In genomic region chr9:59266332-59266731, GRCm38 (mm10) we compare ENCODE assay signal across 8 mouse cellular contexts. TPM values are rescaled to one million over a fixed set of nuclear protein-coding genes. Genes with fewer than 3 reads are reported as not detected.
A peak's percentile ranks its signal among the peaks of the same experiment; 100 is the strongest.
DNase-seq lines count a peak whose midpoint lies in the region; ATAC-seq and TF ChIP-seq lines count a peak whose summit lies in the region.

No protein-coding gene starts in this region.

- intact Hi-C loops in left cerebral cortex, postnatal 25 days (cut with DNase I): loop anchor here (5.0 kb wide), 1 partner anchor 254 kb away; no protein-coding TSS in a partner anchor

- no peaks in the 10 kb centered on the region for H3K4me1 ChIP-seq in kidney, adult 2 months (ENCODE audit: control insufficient read depth, insufficient read depth, low read length)
- peaks cover 1 to 6% of the 10 kb centered on the region in 2 experiments; a peak in 3 of 4 replicates for H3K4me1 ChIP-seq in ES-E14 (ENCODE audit: control insufficient read depth in 2 of 2, insufficient read depth in 2 of 2, low read length in 2 of 2, poor library complexity in 1 of 2)
- H3K4me1 ChIP-seq in cortical plate, adult 2 months (ENCODE audit: control insufficient read depth, insufficient read depth, low read length): no peaks in the 10 kb centered on the region

- H3K27me3 ChIP-seq in kidney, adult 2 months (replicated peaks; ENCODE audit: control insufficient read depth, insufficient read depth, low read length): no peaks in the 10 kb centered on the region

- no peaks in the 10 kb centered on the region for H3K36me3 ChIP-seq in kidney, adult 2 months (ENCODE audit: control insufficient read depth, insufficient read depth, low read length)
- H3K36me3 ChIP-seq in ES-E14 (ENCODE audit: control insufficient read depth, insufficient read depth, low read length, poor library complexity, severe bottlenecking): no peaks in the 10 kb centered on the region

- H3K4me3 ChIP-seq in kidney, adult 2 months (ENCODE audit: insufficient read depth, low read depth, low read length): no peak overlapping the region
- H3K4me3 ChIP-seq in ES-E14 (ENCODE audit: insufficient read depth in 1 of 2, low read depth in 1 of 2, low read length in 2 of 2, poor library complexity in 1 of 2, severe bottlenecking in 1 of 2): no peak overlapping the region
- H3K4me3 ChIP-seq in cortical plate, adult 2 months (ENCODE audit: insufficient read depth, low read length): no peak overlapping the region

- H3K9ac ChIP-seq in ES-E14 (ENCODE audit: insufficient read depth, low read depth, low read length, poor library complexity, severe bottlenecking): no peak overlapping the region

- in situ Hi-C loops in ES-E14 (cut with MboI; ENCODE audit: low sequenced_read_pairs in 2 of 2, unreplicated experiment in 2 of 2): no loop called here

- ATAC-seq in megakaryocyte progenitor cell, adult 5-6 weeks (replicated peaks; ENCODE audit: poor library complexity): peak; percentile 72; the same call in 1 of the 2 replicates

- H3K9me3 ChIP-seq in ES-E14 (ENCODE audit: control insufficient read depth, insufficient read depth, low read depth, low read length): no peaks in the 10 kb centered on the region

- no peak for TF ChIP-seq POLR2A in kidney, adult 2 months (IDR thresholded peaks at IDR 0.05; ENCODE audit: low read depth, low read length)
- no peak for TF ChIP-seq POLR2A in cortical plate, adult 2 months (IDR thresholded peaks at IDR 0.05; ENCODE audit: extremely low read depth, insufficient read depth, low read length)

- peak; percentile 66 for TF ChIP-seq CTCF in kidney, adult 2 months (conservative IDR thresholded peaks at IDR 0.05; ENCODE audit: insufficient read depth, insufficient read length, low read depth, low read length)
- peak; percentile 39 for TF ChIP-seq CTCF in cortical plate, adult 2 months (IDR thresholded peaks at IDR 0.05; ENCODE audit: extremely low read depth, insufficient read depth, low read length)

- peak; percentile 18 for DNase-seq in kidney, adult 2 months
- no peak for DNase-seq in kidney, adult 11 months
- DNase-seq in ES-E14 (ENCODE audit: low read depth, low spot score): peak; percentile 59
- no peak for DNase-seq in right cerebral cortex, postnatal 25 days
- no peak for DNase-seq in left cerebral cortex, postnatal 25 days (ENCODE audit: low spot score in 2 of 2)
- DNase-seq in right cerebral cortex, adult 2 months (ENCODE audit: low spot score in 2 of 2): no peak

- 26% methylated on average over 6 of the region's 6 CpGs for WGBS in kidney, adult 2 months

- H3K27ac ChIP-seq in kidney, adult 2 months (ENCODE audit: insufficient read depth, low read depth, low read length): no peak overlapping the region
- no peak overlapping the region for H3K27ac ChIP-seq in ES-E14 (ENCODE audit: insufficient read depth, low read depth, low read length, poor library complexity, severe bottlenecking)
- no peak overlapping the region for H3K27ac ChIP-seq in cortical plate, adult 2 months (ENCODE audit: insufficient read depth, low read length)

TF ChIP-seq in ES-E14, 5 proteins besides CTCF, POLR2A, EP300 and RAD21:
- TF ChIP-seq CHD2 (IDR thresholded peaks at IDR 0.05; ENCODE audit: low read depth, low read length): no peak

RNA-seq across cellular contexts. Expression of gene Adpgk, which starts 25.0 kb away (rescaled TPM):
- polyA plus RNA-seq in kidney, adult 2 months (2012; rRNA removed): 7.8 and 10.9 TPM in 2 replicates
- 65.7 and 91.3 TPM in 2 replicates for total RNA-seq in ES-E14 (2012; rRNA removed)
- polyA plus RNA-seq in cortical plate, adult 2 months (2012; rRNA removed): 16.3 and 17.2 TPM in 2 replicates
- 86.5 and 87.4 TPM in 2 replicates for total RNA-seq in megakaryocyte progenitor cell, adult 5-6 weeks (2015)
- total RNA-seq in megakaryocyte progenitor cell, adult 5-6 weeks (2017): 54.3 and 57.9 TPM in 2 replicates
- total RNA-seq in left cerebral cortex, postnatal 25 days (2021): 10 to 100 TPM; 14.9 to 17.2 TPM

Comparison
In these comparisons a context has a peak if more than half of its experiments do, and no peak if none do; other contexts are left out.
1. DNase-seq: peak in kidney, adult 2 months (single experiment) and ES-E14 (single experiment); none in kidney, adult 11 months (single experiment), right cerebral cortex, postnatal 25 days (single experiment), left cerebral cortex, postnatal 25 days (0 of 2) and right cerebral cortex, adult 2 months (0 of 2).